Mouse (Mus musculus): ENCODE data around the gene Slit3. TPM values are rescaled to one million over a fixed set of nuclear protein-coding genes. Genes with fewer than 3 reads are reported as not detected.
A peak's percentile ranks its signal among the peaks of the same experiment; 100 is the strongest.

The Slit3 gene
- polyA plus RNA-seq, 1 experiment from 2014 or later: 14.2 TPM

GRCm38 (mm10) chr11:35196777-35197176 is 75.8 kb downstream of the Slit3 start:
- H3K9ac ChIP-seq (replicated peaks; ENCODE audit: low read depth): no peak overlapping the region
- no peaks in the 10 kb centered on the region for H3K27me3 ChIP-seq (replicated peaks; ENCODE audit: insufficient read depth, low read length)
- no peak overlapping the region for H3K27ac ChIP-seq (ENCODE audit: low read length)
- no peaks in the 10 kb centered on the region for H3K4me1 ChIP-seq (ENCODE audit: insufficient read depth, low read depth, low read length)
- TF ChIP-seq EP300 (IDR thresholded peaks at IDR 0.05) (peak; percentile 81), CTCF (IDR thresholded peaks at IDR 0.05) (peak; percentile 39)
- no peaks in the 10 kb centered on the region for H3K36me3 ChIP-seq (ENCODE audit: insufficient read depth, low read length)
- WGBS: 51% methylated on average over 7 of the region's 7 CpGs
- H3K4me3 ChIP-seq (ENCODE audit: low read depth, low read length): no peak overlapping the region
- ATAC-seq (peak; percentile 87), DNase-seq (ENCODE audit: low spot score) (peak; percentile 93)
- H3K4me2 ChIP-seq (replicated peaks; ENCODE audit: low read depth, low read length): no peak overlapping the region
- no peaks in the 10 kb centered on the region for H3K9me3 ChIP-seq (ENCODE audit: low read length)

DNA sequence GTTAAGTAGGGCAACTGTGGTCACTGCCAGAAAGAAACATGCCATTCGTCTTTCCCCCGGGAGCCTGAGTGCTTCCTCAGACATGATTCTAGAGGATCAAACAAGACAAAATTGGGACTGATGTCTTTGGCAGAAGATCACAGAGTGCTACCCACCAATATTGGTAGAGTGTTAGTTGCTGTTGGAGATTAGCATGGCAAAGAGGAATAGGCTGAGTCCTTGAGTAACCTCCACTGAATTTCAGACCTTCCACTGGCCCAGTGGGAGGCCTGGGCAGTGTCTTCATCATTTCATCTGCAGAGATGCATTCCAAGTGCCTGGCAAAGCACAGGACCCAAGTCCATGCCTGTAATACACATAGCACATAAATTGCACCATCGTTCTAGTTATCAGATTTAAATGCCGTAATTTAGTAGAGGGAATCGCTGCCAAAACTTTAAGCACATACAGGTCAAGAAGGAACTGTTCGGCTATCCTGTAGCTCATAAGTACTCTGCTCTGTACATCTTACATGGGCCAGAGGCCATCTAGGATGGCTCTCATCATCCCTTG is 77.6 kb downstream of the Slit3 start:
- Histone ChIP-seq H3K4me2 (replicated peaks; ENCODE audit: low read depth, low read length) (no peak overlapping the region), H3K27ac (ENCODE audit: low read length) (no peak overlapping the region), H3K4me3 (ENCODE audit: low read depth, low read length) (no peak overlapping the region), H3K36me3 (ENCODE audit: insufficient read depth, low read length) (no peaks in the 10 kb centered on the region), H3K27me3 (replicated peaks; ENCODE audit: insufficient read depth, low read length) (no peaks in the 10 kb centered on the region), H3K4me1 (ENCODE audit: insufficient read depth, low read depth, low read length) (no peaks in the 10 kb centered on the region), H3K9ac (replicated peaks; ENCODE audit: low read depth) (no peak overlapping the region), H3K9me3 (ENCODE audit: low read length) (no peaks in the 10 kb centered on the region)
- ATAC-seq (no peak), DNase-seq (ENCODE audit: low spot score) (peak; percentile 12)
- WGBS: 65% methylated on average over 6 of the region's 6 CpGs
- TF ChIP-seq EP300 (IDR thresholded peaks at IDR 0.05): no peak
- TF ChIP-seq CTCF (IDR thresholded peaks at IDR 0.05): no peak

DNA sequence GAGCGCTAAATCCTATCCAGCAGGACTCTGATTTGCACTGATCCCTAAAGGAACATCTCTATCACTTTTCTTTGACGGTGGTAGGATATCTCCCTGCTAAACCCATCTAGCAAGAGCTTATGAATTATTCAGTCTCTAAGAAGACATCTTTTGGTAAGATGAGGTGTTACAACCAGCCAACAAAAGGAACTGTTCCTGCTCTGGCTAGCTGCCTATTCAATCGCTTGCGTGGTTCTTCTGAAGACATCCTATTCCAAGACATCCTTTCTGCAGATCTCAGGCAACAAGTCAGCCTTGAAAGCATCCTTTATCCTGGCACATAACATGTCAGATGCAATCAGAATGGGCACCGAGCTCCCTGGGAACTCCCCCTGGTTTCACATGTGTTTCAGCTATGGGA is 81.3 kb downstream of the Slit3 start:
- 58% methylated on average over 5 of the region's 5 CpGs for WGBS
- no peak overlapping the region for H3K27ac ChIP-seq (ENCODE audit: low read length)
- no peaks in the 10 kb centered on the region for H3K36me3 ChIP-seq (ENCODE audit: insufficient read depth, low read length)
- no peak for DNase-seq (ENCODE audit: low spot score)
- ATAC-seq: no peak
- no peak for TF ChIP-seq CTCF (IDR thresholded peaks at IDR 0.05)
- no peak for TF ChIP-seq EP300 (IDR thresholded peaks at IDR 0.05)
- no peak overlapping the region for H3K4me2 ChIP-seq (replicated peaks; ENCODE audit: low read depth, low read length)
- no peaks in the 10 kb centered on the region for H3K27me3 ChIP-seq (replicated peaks; ENCODE audit: insufficient read depth, low read length)
- no peaks in the 10 kb centered on the region for H3K4me1 ChIP-seq (ENCODE audit: insufficient read depth, low read depth, low read length)
- no peak overlapping the region for H3K4me3 ChIP-seq (ENCODE audit: low read depth, low read length)
- no peak overlapping the region for H3K9ac ChIP-seq (replicated peaks; ENCODE audit: low read depth)
- no peaks in the 10 kb centered on the region for H3K9me3 ChIP-seq (ENCODE audit: low read length)

- Histone ChIP-seq H3K27me3 (replicated peaks; ENCODE audit: insufficient read depth, low read length) (no peaks in the 10 kb centered on the region), H3K9ac (replicated peaks; ENCODE audit: low read depth) (no peak overlapping the region), H3K27ac (ENCODE audit: low read length) (no peak overlapping the region), H3K4me3 (ENCODE audit: low read depth, low read length) (no peak overlapping the region), H3K4me1 (ENCODE audit: insufficient read depth, low read depth, low read length) (no peaks in the 10 kb centered on the region), H3K36me3 (ENCODE audit: insufficient read depth, low read length) (no peaks in the 10 kb centered on the region), H3K9me3 (ENCODE audit: low read length) (no peaks in the 10 kb centered on the region), H3K4me2 (replicated peaks; ENCODE audit: low read depth, low read length) (no peak overlapping the region)
- 57% methylated on average over 10 of the region's 10 CpGs for WGBS
- TF ChIP-seq CTCF (IDR thresholded peaks at IDR 0.05) (no peak), EP300 (IDR thresholded peaks at IDR 0.05) (no peak)
- ATAC-seq (no peak), DNase-seq (ENCODE audit: low spot score) (no peak)
Observed at GRCm38 (mm10) chr11:35203673-35204072, 82.6 kb downstream of the Slit3 start.

DNA sequence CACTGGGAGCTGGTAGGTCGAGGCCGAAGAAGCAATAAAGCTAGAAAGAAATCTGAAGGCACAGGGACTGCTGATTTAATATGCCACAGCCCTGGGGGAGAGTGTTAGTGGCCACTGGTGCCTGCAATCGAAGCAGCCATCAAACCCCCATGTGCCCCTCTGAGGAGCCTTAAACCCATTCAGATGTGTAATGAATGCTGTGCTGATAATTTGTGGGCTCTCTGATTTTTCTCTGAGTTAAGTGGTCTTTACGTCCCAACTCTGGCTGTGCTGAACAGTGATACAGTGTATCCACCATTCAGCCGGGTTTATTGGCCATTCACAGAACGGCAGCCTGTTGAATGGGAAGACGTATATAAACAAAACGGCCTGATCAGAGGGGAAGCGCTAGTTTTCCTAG is 83.1 kb downstream of the Slit3 start:
- Histone ChIP-seq H3K27me3 (replicated peaks; ENCODE audit: insufficient read depth, low read length) (no peaks in the 10 kb centered on the region), H3K4me1 (ENCODE audit: insufficient read depth, low read depth, low read length) (no peaks in the 10 kb centered on the region), H3K36me3 (ENCODE audit: insufficient read depth, low read length) (no peaks in the 10 kb centered on the region), H3K4me2 (replicated peaks; ENCODE audit: low read depth, low read length) (no peak overlapping the region), H3K9me3 (ENCODE audit: low read length) (no peaks in the 10 kb centered on the region), H3K9ac (replicated peaks; ENCODE audit: low read depth) (no peak overlapping the region), H3K4me3 (ENCODE audit: low read depth, low read length) (no peak overlapping the region), H3K27ac (ENCODE audit: low read length) (no peak overlapping the region)
- WGBS: 27% methylated on average over 9 of the region's 9 CpGs
- no peak for ATAC-seq
- DNase-seq (ENCODE audit: low spot score): no peak
- no peak for TF ChIP-seq EP300 (IDR thresholded peaks at IDR 0.05)
- TF ChIP-seq CTCF (IDR thresholded peaks at IDR 0.05): no peak

GRCm38 (mm10) chr11:35210728-35211682 is 90.0 kb downstream of the Slit3 start:
- no peak for TF ChIP-seq EP300 (IDR thresholded peaks at IDR 0.05)
- no peak for TF ChIP-seq CTCF (IDR thresholded peaks at IDR 0.05)
- no peak overlapping the region for H3K27ac ChIP-seq (ENCODE audit: low read length)
- H3K27me3 ChIP-seq (replicated peaks; ENCODE audit: insufficient read depth, low read length): no peaks in the 10 kb centered on the region
- no peaks in the 10 kb centered on the region for H3K9me3 ChIP-seq (ENCODE audit: low read length)
- no peaks in the 10 kb centered on the region for H3K36me3 ChIP-seq (ENCODE audit: insufficient read depth, low read length)
- no peak overlapping the region for H3K9ac ChIP-seq (replicated peaks; ENCODE audit: low read depth)
- H3K4me2 ChIP-seq (replicated peaks; ENCODE audit: low read depth, low read length): no peak overlapping the region
- no peak for DNase-seq (ENCODE audit: low spot score)
- no peaks in the 10 kb centered on the region for H3K4me1 ChIP-seq (ENCODE audit: insufficient read depth, low read depth, low read length)
- WGBS: 54% methylated on average over 14 of the region's 14 CpGs
- no peak overlapping the region for H3K4me3 ChIP-seq (ENCODE audit: low read depth, low read length)
- ATAC-seq: no peak

Data from lung, postnatal 0 days (tissue).